Mouse (Mus musculus): ENCODE data around the gene Pclo.
A peak's percentile ranks its signal among the peaks of the same experiment; 100 is the strongest.
"Not testable (repeated sequence)": the region's sequence is repeated elsewhere in the genome, so short reads cannot be mapped to it uniquely, and the experiment has no call there.

Gene Pclo

GRCm38 (mm10) chr5:14662603-14663002 is 147.9 kb downstream of the Pclo start:
- DNase-seq (ENCODE audit: extremely low spot score, low read depth, low spot score), result no peak

- DNase-seq (ENCODE audit: extremely low spot score, low read depth, low spot score), result no peak
These were observed 165.7 kb downstream of the Pclo start for GRCm38 (mm10) chr5:14680419-14680818.

GRCm38 (mm10) chr5:14691995-14692394 is 177.3 kb downstream of the Pclo start:
- no peak for DNase-seq (ENCODE audit: extremely low spot score, low read depth, low spot score)

- no peak for DNase-seq (ENCODE audit: extremely low spot score, low read depth, low spot score)
These were observed 182.0 kb downstream of the Pclo start for GRCm38 (mm10) chr5:14696745-14697144.

- DNase-seq (ENCODE audit: extremely low spot score, low read depth, low spot score), result no peak
These were observed 186.2 kb downstream of the Pclo start for GRCm38 (mm10) chr5:14700900-14701299.

GRCm38 (mm10) chr5:14705423-14705822 is 190.7 kb downstream of the Pclo start:
- DNase-seq (ENCODE audit: extremely low spot score, low read depth, low spot score), result no peak

- no peak for DNase-seq (ENCODE audit: extremely low spot score, low read depth, low spot score)
These were observed 192.6 kb downstream of the Pclo start for GRCm38 (mm10) chr5:14707311-14707710.

- DNase-seq (ENCODE audit: extremely low spot score, low read depth, low spot score), result no peak
These were observed 208.9 kb downstream of the Pclo start for GRCm38 (mm10) chr5:14723576-14723975.

- DNase-seq (ENCODE audit: extremely low spot score, low read depth, low spot score), result no peak
These were observed 214.0 kb downstream of the Pclo start for GRCm38 (mm10) chr5:14728676-14729253.

- DNase-seq (ENCODE audit: extremely low spot score, low read depth, low spot score), result no peak
These were observed 236.2 kb downstream of the Pclo start for GRCm38 (mm10) chr5:14750882-14751281.

GRCm38 (mm10) chr5:14766686-14767085 is 252.0 kb downstream of the Pclo start:
- DNase-seq (ENCODE audit: extremely low spot score, low read depth, low spot score), result no peak

- no peak for DNase-seq (ENCODE audit: extremely low spot score, low read depth, low spot score)
These were observed 267.8 kb downstream of the Pclo start for GRCm38 (mm10) chr5:14782362-14783082.

GRCm38 (mm10) chr5:14793891-14794290 is 279.2 kb downstream of the Pclo start:
- no peak for DNase-seq (ENCODE audit: extremely low spot score, low read depth, low spot score)

- peak; percentile 49 for DNase-seq (ENCODE audit: extremely low spot score, low read depth, low spot score)
These were observed 292.4 kb downstream of the Pclo start for GRCm38 (mm10) chr5:14807136-14807535.

GRCm38 (mm10) chr5:14833165-14833860 is 318.6 kb downstream of the Pclo start:
- no peak for DNase-seq (ENCODE audit: extremely low spot score, low read depth, low spot score)

GRCm38 (mm10) chr5:14834155-14834991 is 319.7 kb downstream of the Pclo start:
- no peak for DNase-seq (ENCODE audit: extremely low spot score, low read depth, low spot score)

GRCm38 (mm10) chr5:14853650-14854049 is 338.9 kb downstream of the Pclo start:
- DNase-seq (ENCODE audit: extremely low spot score, low read depth, low spot score), result no peak

GRCm38 (mm10) chr5:14885291-14885690 is 370.6 kb downstream of the Pclo start:
- DNase-seq (ENCODE audit: extremely low spot score, low read depth, low spot score), result not testable (repeated sequence)

- no peak for DNase-seq (ENCODE audit: extremely low spot score, low read depth, low spot score)
These were observed 377.5 kb downstream of the Pclo start for GRCm38 (mm10) chr5:14892242-14892641.

- DNase-seq (ENCODE audit: extremely low spot score, low read depth, low spot score), result not testable (repeated sequence)
These were observed 388.8 kb downstream of the Pclo start for GRCm38 (mm10) chr5:14903539-14903938.
